Mouse (Mus musculus) layer of hippocampus, postnatal 14 days (tissue): ENCODE measurements around the gene Shld2. TPM values are rescaled to one million over a fixed set of nuclear protein-coding genes. Genes with fewer than 3 reads are reported as not detected.
"Not testable (repeated sequence)": the region's sequence is repeated elsewhere in the genome, so short reads cannot be mapped to it uniquely, and the experiment has no call there.

Experiments used
- DNase-seq, 2 experiments: peaks; one replicate each; pipeline ENCODE4 v3.0.0; 2021 to 2022; ENCODE audit warnings: low spot score in 2 of 2, mixed read lengths in 1 of 2
- total RNA-seq, 2 experiments: library from RNA; stranded (reverse); gene quantifications; 2 replicates each; pipeline ENCODE4 v1.2.3; 2021

Gene Shld2
- total RNA-seq, 2 experiments from 2014 or later = 9.7 to 14.5 TPM

GRCm38 (mm10) chr14:34288396-34288795 lies 21.9 kb downstream of the Shld2 start:
- no peak for DNase-seq

- no peak for DNase-seq
These were observed 28.5 kb downstream of the Shld2 start for GRCm38 (mm10) chr14:34281736-34282269.

GRCm38 (mm10) chr14:34280798-34281197 lies 29.5 kb downstream of the Shld2 start:
- DNase-seq = no peak

- DNase-seq = no peak
These were observed 30.6 kb downstream of the Shld2 start for GRCm38 (mm10) chr14:34279726-34280125.

GRCm38 (mm10) chr14:34275225-34275624 lies 35.1 kb downstream of the Shld2 start:
- no peak for DNase-seq

GRCm38 (mm10) chr14:34274141-34274540 lies 36.2 kb downstream of the Shld2 start:
- DNase-seq = no peak

- DNase-seq = peak in 1 of 2 experiments; percentile 31
These were observed 37.0 kb downstream of the Shld2 start for GRCm38 (mm10) chr14:34273280-34273679.

GRCm38 (mm10) chr14:34268046-34268445 lies 42.2 kb downstream of the Shld2 start:
- no peak for DNase-seq

DNA sequence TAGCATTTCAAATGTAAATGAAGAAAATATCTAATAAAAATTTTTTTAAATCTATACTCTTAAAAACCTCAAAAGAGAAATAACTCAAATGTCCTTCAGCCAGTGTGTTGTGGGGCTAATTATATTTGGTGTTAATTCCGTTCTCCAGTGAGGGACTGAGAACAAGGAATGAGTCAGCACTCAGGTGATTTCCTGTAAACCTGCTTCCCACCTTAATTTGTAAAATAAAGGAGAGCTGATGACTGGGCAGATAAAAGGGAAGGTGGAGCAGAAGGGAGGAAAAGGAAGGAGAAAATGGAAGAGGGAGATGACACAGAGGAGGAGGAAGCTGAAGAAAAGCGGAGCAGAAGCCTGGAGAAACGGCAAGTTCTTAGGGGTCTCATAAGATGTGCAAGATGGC lies 51.8 kb downstream of the Shld2 start:
- DNase-seq = not testable (repeated sequence)

- DNase-seq = no peak
These were observed 57.0 kb downstream of the Shld2 start for GRCm38 (mm10) chr14:34253261-34253660.

- no peak for DNase-seq
These were observed 57.7 kb downstream of the Shld2 start for GRCm38 (mm10) chr14:34252470-34253145.

GRCm38 (mm10) chr14:34240676-34241075 lies 69.6 kb downstream of the Shld2 start:
- no peak for DNase-seq

DNA sequence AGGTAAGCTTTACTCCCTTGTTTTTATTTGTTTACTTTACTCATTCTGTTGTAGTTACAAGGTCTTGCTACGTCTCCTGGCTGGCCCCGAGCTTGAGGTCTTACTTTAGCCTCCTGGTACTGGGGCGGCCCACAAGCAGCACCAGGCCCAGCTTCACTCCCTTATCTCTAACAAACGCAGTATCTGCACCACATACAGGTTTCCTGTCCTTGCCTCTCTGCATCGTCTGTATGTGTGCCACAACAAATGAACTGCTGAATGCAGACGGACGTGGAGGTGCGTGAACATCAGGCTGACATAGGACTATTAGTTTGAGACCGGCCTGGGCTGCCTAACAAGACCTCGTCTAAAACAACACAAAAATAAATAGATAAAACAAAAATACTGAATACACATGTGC lies 70.0 kb downstream of the Shld2 start:
- DNase-seq = no peak

DNA sequence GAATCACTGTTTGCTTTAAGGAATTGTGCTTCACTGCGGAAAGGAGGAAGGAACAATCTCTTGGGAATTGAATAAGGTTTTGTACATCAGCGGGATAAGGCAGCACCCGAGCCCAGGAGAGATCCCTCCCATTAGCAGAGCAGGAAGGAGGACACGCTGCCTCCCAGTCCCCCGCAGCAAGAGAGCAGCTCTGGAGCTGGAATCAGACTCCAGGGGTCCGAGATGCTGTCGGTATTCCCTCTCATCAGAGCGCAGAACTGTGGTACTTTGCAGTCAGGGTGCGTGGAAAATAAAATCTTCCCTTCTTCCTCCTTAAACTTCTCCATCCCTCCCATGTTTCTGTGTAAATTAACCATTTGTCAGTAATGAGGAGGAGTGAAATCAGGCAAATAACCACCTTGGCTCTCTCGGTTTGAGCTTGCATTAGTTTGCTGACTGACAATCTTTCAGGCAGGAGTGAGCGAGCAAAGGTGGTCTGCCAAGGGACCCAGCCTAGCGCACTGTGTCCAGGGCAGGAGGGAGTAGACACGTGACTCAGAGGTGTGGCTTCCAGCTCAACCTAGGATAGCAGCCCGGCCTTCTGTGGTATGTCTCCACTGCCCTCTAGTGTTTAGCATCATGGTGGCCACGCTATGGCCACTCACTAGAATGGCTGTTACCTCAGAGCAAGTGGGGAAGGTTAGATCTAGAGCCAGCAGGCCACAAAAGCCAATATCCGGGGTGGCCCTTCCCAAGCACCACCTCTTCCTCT lies 75.5 kb downstream of the Shld2 start:
- DNase-seq = peak in 1 of 2 experiments; percentile 47

GRCm38 (mm10) chr14:34233846-34234245 lies 76.4 kb downstream of the Shld2 start:
- DNase-seq = no peak

DNA sequence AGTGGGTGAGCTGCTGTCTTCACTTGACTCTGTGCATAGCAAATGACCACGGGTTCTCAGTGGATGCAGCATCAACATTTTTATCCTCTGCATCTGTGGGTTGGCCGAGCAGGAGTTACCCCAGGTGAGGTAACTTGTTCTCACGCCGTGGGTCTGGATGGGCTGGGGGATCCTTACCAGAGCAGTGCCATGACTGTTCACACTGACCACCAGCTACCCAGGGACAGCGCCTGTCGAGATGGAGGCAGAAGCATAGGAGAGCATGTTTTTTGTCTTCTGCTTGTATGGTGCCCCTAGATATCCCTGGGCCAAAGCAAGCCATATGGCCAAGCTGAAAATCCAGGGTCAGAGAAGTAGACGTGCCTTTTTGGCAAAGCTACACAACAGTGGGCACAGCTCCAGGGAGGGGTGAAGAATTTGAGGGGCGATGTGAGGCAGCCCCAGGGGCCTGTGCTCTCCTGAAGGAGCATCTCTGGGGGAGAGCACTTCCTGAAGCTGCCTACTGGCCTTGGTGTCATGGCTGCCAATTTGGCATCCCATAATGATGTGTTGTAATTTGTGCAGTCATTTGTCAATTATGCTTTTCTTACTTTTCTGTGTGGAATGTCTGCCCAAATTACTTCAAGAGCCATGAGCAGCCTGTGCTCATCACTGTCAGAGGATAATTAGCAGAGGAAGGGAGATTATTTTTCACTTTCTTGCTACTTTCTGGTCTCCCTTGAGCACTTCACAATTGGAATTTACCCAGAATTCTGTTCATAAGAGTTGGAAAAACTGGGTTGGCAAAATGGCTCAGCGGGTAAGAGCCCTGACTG lies 77.2 kb downstream of the Shld2 start:
- DNase-seq = no peak

- DNase-seq = no peak
These were observed 78.0 kb downstream of the Shld2 start for GRCm38 (mm10) chr14:34232340-34232739.

DNA sequence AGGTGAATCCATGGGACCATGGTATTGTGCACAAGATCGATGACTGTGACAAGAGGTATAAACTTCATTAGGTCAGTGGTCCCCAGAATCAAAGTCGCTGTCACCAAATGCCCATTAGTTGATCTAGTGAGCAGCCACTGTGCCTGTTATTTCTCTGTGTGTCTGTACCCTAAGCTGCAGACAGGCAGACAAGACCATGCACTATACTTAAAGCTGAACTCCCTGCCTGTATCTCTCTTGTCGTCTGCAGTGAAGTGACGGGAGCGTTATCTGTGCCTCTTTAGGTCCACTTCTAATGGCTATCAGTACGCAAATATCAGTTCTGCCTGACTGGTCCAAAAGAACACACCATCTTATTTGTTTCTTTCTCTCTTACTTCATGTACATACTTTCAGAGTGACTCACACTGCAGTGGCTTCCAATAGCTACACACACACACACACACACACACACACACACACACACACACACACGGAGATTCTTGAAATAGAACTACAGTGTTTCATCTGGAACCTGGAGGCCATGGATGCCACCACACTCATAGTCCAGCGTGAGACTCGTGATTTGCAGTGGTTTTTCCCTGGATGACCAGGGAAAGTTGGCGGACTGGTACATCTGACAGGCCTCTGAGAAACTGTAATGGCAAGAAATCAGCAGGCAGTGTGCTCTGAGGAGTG lies 81.3 kb downstream of the Shld2 start:
- DNase-seq = no peak

GRCm38 (mm10) chr14:34227981-34228380 lies 82.3 kb downstream of the Shld2 start:
- no peak for DNase-seq

DNA sequence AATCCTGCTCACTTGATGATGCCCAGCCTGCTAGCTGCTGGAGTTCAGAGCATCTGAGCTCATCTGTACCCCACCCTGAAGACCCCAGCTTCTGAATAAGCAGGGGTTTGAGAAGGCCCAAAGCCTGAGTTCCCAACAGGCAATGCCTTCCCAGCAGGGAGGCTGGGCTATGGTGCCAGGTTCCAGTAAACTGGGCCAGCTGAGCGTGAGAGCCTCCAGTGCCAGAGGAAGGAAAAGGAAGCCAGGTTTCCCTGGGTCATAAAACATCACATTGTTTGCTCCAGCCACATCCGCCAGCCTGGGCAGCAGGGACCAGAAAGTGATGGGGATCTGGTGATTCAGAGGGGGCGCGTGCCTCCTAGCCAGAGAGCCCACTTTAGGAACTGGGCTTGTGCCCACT lies 83.7 kb downstream of the Shld2 start:
- peak; percentile 29 to 32 for DNase-seq

DNA sequence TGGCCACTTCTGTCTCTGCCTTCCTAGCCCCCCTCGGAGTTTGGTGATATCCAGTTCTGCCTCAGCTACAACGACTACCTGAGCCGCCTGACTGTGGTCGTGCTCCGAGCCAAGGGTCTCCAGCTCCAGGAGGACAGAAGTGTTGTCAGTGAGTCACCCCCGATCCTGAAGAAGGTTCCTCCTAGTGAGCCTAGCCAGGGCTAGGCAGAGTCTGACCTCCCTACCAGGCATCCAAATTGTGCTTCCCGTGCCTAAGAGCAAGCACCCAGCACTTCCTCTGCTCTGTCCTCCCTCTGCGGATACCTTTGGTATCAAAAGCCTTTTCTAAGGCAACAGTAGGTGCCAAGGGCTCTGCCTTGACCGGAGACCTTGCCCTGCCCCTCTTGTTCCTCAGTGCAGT lies 84.3 kb downstream of the Shld2 start:
- DNase-seq = no peak
